Mouse (Mus musculus) G1E (cell line): ENCODE results near the gene Dpysl4. TPM values are rescaled to one million over a fixed set of nuclear protein-coding genes. Genes with fewer than 3 reads are reported as not detected.

Experiments used
- ATAC-seq: 2 replicates; pipeline ENCODE4 v1.8.0; 2016; ENCODE audit warnings: mild to moderate bottlenecking; ENCODE audit not compliant: insufficient number of reproducible peaks, poor library complexity, low FRiP score, severe bottlenecking; ENCODE audit errors: extremely low read depth
- DNase-seq: peaks from one replicate; pipeline ENCODE4 v3.0.0; 2012; ENCODE audit warnings: low spot score
- H3K27me3 ChIP-seq: 2 replicates; pipeline ENCODE4 v1.6.1; 2012; ENCODE audit warnings: mild to moderate bottlenecking, low read length, inconsistent platforms; ENCODE audit not compliant: insufficient read depth
- H3K36me3 ChIP-seq: replicated peaks from 2 replicates; pipeline ENCODE3; 2012; ENCODE audit warnings: mild to moderate bottlenecking, inconsistent platforms
- H3K4me1 ChIP-seq: 2 replicates; pipeline ENCODE4 v1.6.1; 2012; ENCODE audit warnings: low read depth, low read length, inconsistent platforms, mixed read lengths; ENCODE audit not compliant: insufficient read depth
- H3K4me3 ChIP-seq: 2 replicates; pipeline ENCODE4 v1.5.1; 2012; ENCODE audit warnings: low read depth, mild to moderate bottlenecking, inconsistent platforms, low read length, moderate library complexity, mixed read lengths
- H3K9me3 ChIP-seq: replicated peaks from 2 replicates; pipeline ENCODE4 v1.6.1; 2012; ENCODE audit warnings: inconsistent platforms
- CTCF ChIP-seq: IDR thresholded peaks from 2 replicates; pipeline ENCODE4 v1.5.1; 2012; ENCODE audit warnings: low read depth, low read length, inconsistent platforms, mixed read lengths
- GATA1 ChIP-seq: IDR thresholded peaks from 2 replicates; pipeline ENCODE4 v1.6.1; 2012; ENCODE audit warnings: borderline replicate concordance, low read length, inconsistent platforms, mixed read lengths
- GATA2 ChIP-seq: IDR thresholded peaks from 2 replicates; pipeline ENCODE4 v1.6.1; 2012; ENCODE audit warnings: low read depth, low read length, inconsistent platforms, borderline replicate concordance
- POLR2AphosphoS5 ChIP-seq: IDR thresholded peaks from 2 replicates; pipeline ENCODE4 v1.6.1; 2012; ENCODE audit warnings: low read depth, low read length, inconsistent platforms; ENCODE audit not compliant: insufficient replicate concordance
- TAL1 ChIP-seq: conservative IDR thresholded peaks from 2 replicates; pipeline ENCODE4 v1.6.1; 2012; ENCODE audit warnings: low read depth, low read length, inconsistent platforms, mixed read lengths
- polyA plus RNA-seq: library from polyadenylated mRNA; stranded (reverse); fragments of >175 nt; gene quantifications from 2 replicates; pipeline ENCODE4 v1.2.3, GENCODE M21; 2012
- total RNA-seq, 2 experiments: library from RNA; stranded (forward) in 1 of 2; stranded (reverse) in 1 of 2; fragments of 200-1000 nt in 1 of 2; fragments of >200 nt in 1 of 2; fragmentation: Nextera tagmentation in 1 of 2; gene quantifications; 2 replicates each; pipeline ENCODE4 v1.2.3; 2014 to 2017

The Dpysl4 gene
- total and polyA plus RNA-seq, 3 experiments = 0.05 TPM; not detected in 2

DNA sequence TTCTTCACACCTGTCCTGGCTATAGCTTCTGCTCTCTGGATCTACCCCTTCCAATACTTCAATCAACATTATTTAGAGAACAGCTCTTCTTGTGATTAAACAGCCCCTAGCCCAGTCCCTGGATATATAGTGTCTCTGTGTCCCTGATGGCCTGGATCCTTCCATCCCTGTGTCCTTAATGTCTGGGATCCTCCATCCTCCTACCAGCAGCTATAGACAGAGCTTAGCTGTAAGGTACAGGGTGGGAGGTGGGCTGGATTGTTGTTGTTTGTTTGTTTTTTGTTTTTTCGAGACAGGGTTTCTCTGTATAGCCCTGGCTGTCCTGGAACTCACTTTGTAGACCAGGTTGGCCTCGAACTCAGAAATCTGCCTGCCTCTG lies 34.0 kb downstream of the Dpysl4 start:
- Histone ChIP-seq H3K27me3 (no peaks in the 10 kb centered on the region), H3K36me3 (no peaks in the 10 kb centered on the region), H3K9me3 (peaks cover 48% of the 10 kb centered on the region), H3K4me1 (no peaks in the 10 kb centered on the region), H3K4me3 (no peak overlapping the region)
- DNase-seq = no peak
- ATAC-seq = no peak
- no peak for TF ChIP-seq GATA1
- no peak for TF ChIP-seq CTCF
- no peak for TF ChIP-seq POLR2AphosphoS5
- TF ChIP-seq GATA2 = no peak

DNA sequence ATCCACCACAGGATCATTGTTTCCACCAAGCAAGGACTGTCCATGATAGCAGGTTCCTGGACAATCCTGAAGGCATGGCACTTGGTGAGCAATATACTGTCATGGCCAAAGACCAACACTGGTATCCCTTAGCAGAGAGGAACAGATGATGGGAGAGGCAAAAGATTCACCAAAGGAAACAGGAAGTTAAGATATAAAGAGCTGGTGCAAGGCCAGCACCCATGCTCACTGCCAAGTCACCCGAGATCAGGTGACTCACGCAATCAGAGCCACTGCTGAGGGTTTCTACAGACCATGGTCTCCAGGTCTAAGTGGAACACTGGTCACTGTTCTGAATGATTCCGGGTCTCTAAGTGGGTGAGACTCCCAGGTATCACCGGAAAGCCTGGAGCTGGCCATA lies 40.1 kb downstream of the Dpysl4 start:
- H3K27me3 ChIP-seq = no peaks in the 10 kb centered on the region
- H3K9me3 ChIP-seq = peaks cover 53% of the 10 kb centered on the region
- TF ChIP-seq TAL1 (no peak), POLR2AphosphoS5 (no peak), CTCF (no peak), GATA2 (no peak), GATA1 (no peak)
- no peak overlapping the region for H3K4me3 ChIP-seq
- no peak for DNase-seq
- H3K4me1 ChIP-seq = no peaks in the 10 kb centered on the region
- no peaks in the 10 kb centered on the region for H3K36me3 ChIP-seq
- ATAC-seq = no peak

DNA sequence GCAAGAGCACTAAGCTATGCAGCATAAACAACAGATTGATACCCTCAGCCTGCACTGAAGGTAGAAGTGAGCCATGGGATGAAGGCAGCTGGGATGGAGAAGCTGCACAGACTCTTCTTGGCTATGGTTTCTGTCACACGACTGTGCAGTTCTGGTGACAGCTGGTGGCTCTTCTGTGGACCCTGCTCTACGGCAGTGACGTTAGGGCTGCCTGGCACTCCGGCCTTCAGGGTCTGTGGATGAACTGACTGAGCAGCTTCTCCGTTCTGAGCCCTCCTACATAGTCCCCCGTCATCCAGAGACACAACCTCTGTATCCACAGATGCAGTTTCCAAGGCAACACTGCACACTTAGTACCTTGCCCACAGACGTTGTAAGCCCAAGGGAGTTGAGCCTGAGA lies 40.7 kb downstream of the Dpysl4 start:
- Histone ChIP-seq H3K4me3 (no peak overlapping the region), H3K27me3 (no peaks in the 10 kb centered on the region), H3K36me3 (no peaks in the 10 kb centered on the region), H3K4me1 (no peaks in the 10 kb centered on the region), H3K9me3 (peaks cover 53% of the 10 kb centered on the region)
- TF ChIP-seq CTCF (no peak), GATA1 (no peak), POLR2AphosphoS5 (no peak), TAL1 (no peak), GATA2 (no peak)
- DNase-seq (no peak), ATAC-seq (no peak)

GRCm38 (mm10) chr7:139128994-139129393 lies 43.2 kb downstream of the Dpysl4 start:
- Histone ChIP-seq H3K4me3 (no peak overlapping the region), H3K9me3 (peaks cover 51% of the 10 kb centered on the region), H3K27me3 (no peaks in the 10 kb centered on the region), H3K36me3 (no peaks in the 10 kb centered on the region), H3K4me1 (no peaks in the 10 kb centered on the region)
- DNase-seq (no peak), ATAC-seq (no peak)
- TF ChIP-seq CTCF = no peak
- TF ChIP-seq POLR2AphosphoS5 = no peak
- TF ChIP-seq GATA2 = no peak
- TF ChIP-seq TAL1 = no peak
- TF ChIP-seq GATA1 = no peak

- H3K9me3 ChIP-seq = peaks cover 55% of the 10 kb centered on the region
- ATAC-seq (no peak), DNase-seq (no peak)
- H3K4me3 ChIP-seq = no peak overlapping the region
- no peaks in the 10 kb centered on the region; the same call in 1 of the 2 replicates for H3K27me3 ChIP-seq
- no peaks in the 10 kb centered on the region for H3K4me1 ChIP-seq
- H3K36me3 ChIP-seq = no peaks in the 10 kb centered on the region
- TF ChIP-seq CTCF (no peak), POLR2AphosphoS5 (no peak), GATA2 (no peak), GATA1 (no peak), TAL1 (no peak)
Measured at GRCm38 (mm10) chr7:139130361-139130760, 44.6 kb downstream of the Dpysl4 start.

- Histone ChIP-seq H3K36me3 (no peaks in the 10 kb centered on the region), H3K4me1 (no peaks in the 10 kb centered on the region), H3K9me3 (peaks cover 57% of the 10 kb centered on the region), H3K27me3 (no peaks in the 10 kb centered on the region; the same call in 1 of the 2 replicates), H3K4me3 (no peak overlapping the region)
- ATAC-seq = no peak
- DNase-seq = no peak
- TF ChIP-seq GATA1 (no peak), TAL1 (no peak), GATA2 (no peak), CTCF (no peak), POLR2AphosphoS5 (no peak)
Measured at GRCm38 (mm10) chr7:139131538-139131937, 45.7 kb downstream of the Dpysl4 start.
